Mouse (Mus musculus): Measurements from ENCODE around the gene Nup210.

DNA sequence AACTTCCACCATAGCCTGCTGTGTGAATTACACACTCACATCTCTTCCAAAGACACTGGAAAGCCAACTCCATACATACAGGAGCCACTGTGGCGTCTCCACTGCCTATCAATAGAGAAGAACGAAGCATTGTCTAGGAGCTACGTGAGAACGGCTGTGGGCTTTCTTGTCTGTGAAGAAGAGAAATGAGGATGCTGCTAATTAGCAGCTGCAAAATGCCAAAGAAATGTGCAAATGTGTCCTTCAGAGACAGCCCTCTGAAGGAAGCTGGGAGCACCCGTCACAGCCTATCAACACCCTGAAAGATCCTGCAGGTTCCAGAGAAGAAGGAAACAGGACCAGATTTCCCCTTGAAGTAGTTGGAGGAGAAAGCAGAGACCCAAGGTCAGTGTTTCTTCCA is 69.2 kb downstream of the Nup210 start:
- TF ChIP-seq CTCF (IDR thresholded peaks at IDR 0.05; ENCODE audit: borderline replicate concordance, control insufficient read depth, extremely low read depth, insufficient read depth, low read length, poor library complexity) (no peak), POLR2A (IDR thresholded peaks at IDR 0.05; ENCODE audit: control insufficient read depth, extremely low read depth, insufficient read depth, low read length, poor library complexity) (no peak)
